Mouse (Mus musculus) small intestine, adult 2 months (tissue): ENCODE measurements around the gene Cdc34.

Experiments
- CTCF ChIP-seq: fragments of 200-500 bp; IDR thresholded peaks from 2 replicates; pipeline ENCODE4 v1.5.1; 2012; ENCODE audit warnings: low read depth, mild to moderate bottlenecking, control low read depth, inconsistent platforms, low read length, moderate library complexity, mixed read lengths; ENCODE audit not compliant: insufficient replicate concordance, insufficient read length; ENCODE audit errors: extremely low read depth
- POLR2A ChIP-seq: fragments of 200-500 bp; IDR thresholded peaks from 2 replicates; pipeline ENCODE4 v1.6.1; 2012; ENCODE audit warnings: low read depth, mild to moderate bottlenecking, control low read depth, inconsistent platforms, low read length, moderate library complexity

- TF ChIP-seq CTCF (no peak), POLR2A (no peak)
These were observed 6.7 kb downstream of the Cdc34 start, which contains the start of gene Gzmm for GRCm38 (mm10) chr10:79688720-79689119.
